In genomic region chr11:16881932-16882331, GRCm38 (mm10) we compare ENCODE assay signal across 24 mouse cellular contexts.
DNase-seq lines count a peak whose midpoint lies in the region; ATAC-seq lines count a peak whose summit lies in the region.
"Had no signal": no experiment of that assay in that cellular context is flagged by ENCODE, and none has a peak within 500 bp of the region (broad histone marks: within the 10 kb centered on the region; RNA-seq: fewer than 3 reads in every experiment).

No protein-coding gene starts in this region.

- intact Hi-C loops in left cerebral cortex, postnatal 14 days (cut with DNase I) = no loop called here

- H3K4me2 ChIP-seq in forebrain, embryonic 14.5 days (ENCODE audit: low read length) = no peak overlapping the region
- H3K4me2 ChIP-seq in forebrain, embryonic 15.5 days (replicated peaks) = no peak overlapping the region
- H3K4me2 ChIP-seq in forebrain, embryonic 16.5 days (ENCODE audit: low read length) = no peak overlapping the region
- no peak overlapping the region for H3K4me2 ChIP-seq in kidney, embryonic 14.5 days (replicated peaks; ENCODE audit: low read depth, low read length)
- H3K4me2 ChIP-seq: heart, embryonic 12.5 days; liver, embryonic 15.5 days; lung, embryonic 15.5 days; midbrain, embryonic 13.5 days had no signal

- H3K9me3 ChIP-seq in forebrain, embryonic 14.5 days (replicated peaks; ENCODE audit: control insufficient read depth, low read length) = no peaks in the 10 kb centered on the region
- no peaks in the 10 kb centered on the region for H3K9me3 ChIP-seq in forebrain, embryonic 15.5 days
- H3K9me3 ChIP-seq in forebrain, embryonic 16.5 days (ENCODE audit: control insufficient read depth, low read length) = no peaks in the 10 kb centered on the region
- H3K9me3 ChIP-seq in kidney, embryonic 14.5 days (ENCODE audit: control insufficient read depth, low read length) = no peaks in the 10 kb centered on the region
- H3K9me3 ChIP-seq: heart, embryonic 12.5 days; hindbrain, embryonic 10.5 days; liver, embryonic 15.5 days; lung, embryonic 15.5 days; megakaryocyte, embryonic 14.5 days; midbrain, embryonic 13.5 days had no signal

- 53% methylated on average over 4 of the region's 4 CpGs for WGBS in forebrain, embryonic 14.5 days
- WGBS in forebrain, embryonic 15.5 days = 52% methylated on average over 4 of the region's 4 CpGs
- 49% methylated on average over 4 of the region's 4 CpGs for WGBS in forebrain, embryonic 16.5 days
- 47% methylated on average over 4 of the region's 4 CpGs for WGBS in kidney, embryonic 14.5 days

- H3K9ac ChIP-seq in forebrain, embryonic 14.5 days (ENCODE audit: low read length) = no peak overlapping the region
- H3K9ac ChIP-seq in forebrain, embryonic 15.5 days (replicated peaks) = no peak overlapping the region
- no peak overlapping the region for H3K9ac ChIP-seq in forebrain, embryonic 16.5 days (replicated peaks; ENCODE audit: low read depth, low read length)
- H3K9ac ChIP-seq in kidney, embryonic 14.5 days (ENCODE audit: low read depth, low read length) = no peak overlapping the region
- H3K9ac ChIP-seq: heart, embryonic 12.5 days; liver, embryonic 15.5 days; lung, embryonic 15.5 days; midbrain, embryonic 13.5 days had no signal

- no peak overlapping the region for H3K27ac ChIP-seq in forebrain, embryonic 14.5 days (ENCODE audit: low read depth, low read length)
- no peak overlapping the region for H3K27ac ChIP-seq in forebrain, embryonic 15.5 days (replicated peaks)
- no peak overlapping the region for H3K27ac ChIP-seq in forebrain, embryonic 16.5 days (ENCODE audit: low read length)
- peak overlapping the region; percentile 7; the same call in 1 of the 2 replicates for H3K27ac ChIP-seq in kidney, embryonic 14.5 days (ENCODE audit: low read depth, low read length)
- H3K27ac ChIP-seq: gastrocnemius, adult 2 months; hindbrain, embryonic 10.5 days; liver, embryonic 15.5 days; lung, embryonic 15.5 days; midbrain, embryonic 13.5 days; stomach, postnatal 0 days had no signal

- peak; percentile 22 for DNase-seq in forebrain, embryonic 14.5 days (ENCODE audit: low spot score)
- peak; percentile 47 to 72 for DNase-seq in kidney, postnatal 25 days
- no peak for DNase-seq in adrenal gland, postnatal 14 days
- no peak for DNase-seq in left cerebral cortex, postnatal 14 days (ENCODE audit: low spot score in 2 of 2)
- DNase-seq: adrenal gland, postnatal 36 days; cerebellum, adult 11-12 months; cerebellum, postnatal 10 days; gastrocnemius, adult 2 months; heart, postnatal 10 days; liver; lung, postnatal 36 days; right cerebral cortex, postnatal 14 days had no signal

- ATAC-seq in forebrain, embryonic 14.5 days = 0 out of 2 replicates have a peak, but pooled peaks have one; percentile 29
- no peak for ATAC-seq in forebrain, embryonic 15.5 days (replicated peaks)
- peak; percentile 47; the same call in 1 of the 2 replicates for ATAC-seq in forebrain, embryonic 16.5 days
- ATAC-seq in kidney, embryonic 14.5 days (ENCODE audit: low FRiP score, low TSS enrichment) = peak; percentile 73; the same call in 1 of the 2 replicates
- ATAC-seq: CD4-positive, CD25-positive, alpha-beta regulatory T cell, adult 4 months; intestine, postnatal 0 days; midbrain, embryonic 13.5 days had no signal

- H3K27me3 ChIP-seq in forebrain, embryonic 14.5 days (replicated peaks; ENCODE audit: control insufficient read depth, insufficient read depth, low read length) = no peaks in the 10 kb centered on the region
- H3K27me3 ChIP-seq in forebrain, embryonic 15.5 days = no peaks in the 10 kb centered on the region
- no peaks in the 10 kb centered on the region for H3K27me3 ChIP-seq in forebrain, embryonic 16.5 days (replicated peaks; ENCODE audit: control insufficient read depth, insufficient read depth, low read length)
- H3K27me3 ChIP-seq in kidney, embryonic 14.5 days (ENCODE audit: control insufficient read depth, insufficient read depth, low read length) = no peaks in the 10 kb centered on the region
- H3K27me3 ChIP-seq: liver, embryonic 15.5 days; lung, embryonic 15.5 days; midbrain, embryonic 13.5 days had no signal

- H3K4me1 ChIP-seq in forebrain, embryonic 14.5 days (ENCODE audit: control insufficient read depth, insufficient read depth, low read length) = no peaks in the 10 kb centered on the region
- H3K4me1 ChIP-seq in forebrain, embryonic 15.5 days = no peaks in the 10 kb centered on the region
- H3K4me1 ChIP-seq in forebrain, embryonic 16.5 days (replicated peaks; ENCODE audit: control insufficient read depth, insufficient read depth, low read length) = no peaks in the 10 kb centered on the region
- H3K4me1 ChIP-seq in kidney, embryonic 14.5 days (ENCODE audit: control insufficient read depth, insufficient read depth, low read length) = no peaks in the 10 kb centered on the region
- H3K4me1 ChIP-seq: heart, embryonic 12.5 days; hindbrain, embryonic 10.5 days; liver, embryonic 15.5 days; lung, embryonic 15.5 days; megakaryocyte, embryonic 14.5 days; midbrain, embryonic 13.5 days had no signal

- H3K4me3 ChIP-seq in forebrain, embryonic 14.5 days (ENCODE audit: low read depth, low read length) = no peak overlapping the region
- H3K4me3 ChIP-seq in forebrain, embryonic 15.5 days = no peak overlapping the region
- no peak overlapping the region for H3K4me3 ChIP-seq in forebrain, embryonic 16.5 days (replicated peaks; ENCODE audit: low read length)
- H3K4me3 ChIP-seq in kidney, embryonic 14.5 days (ENCODE audit: low read length) = no peak overlapping the region
- H3K4me3 ChIP-seq: gastrocnemius, adult 2 months; heart, embryonic 12.5 days; hindbrain, embryonic 10.5 days; liver, embryonic 15.5 days; lung, embryonic 15.5 days; megakaryocyte, embryonic 14.5 days; midbrain, embryonic 13.5 days had no signal

- no peaks in the 10 kb centered on the region for H3K36me3 ChIP-seq in forebrain, embryonic 14.5 days (ENCODE audit: control insufficient read depth, insufficient read depth, low read length)
- H3K36me3 ChIP-seq in forebrain, embryonic 15.5 days = no peaks in the 10 kb centered on the region
- no peaks in the 10 kb centered on the region for H3K36me3 ChIP-seq in forebrain, embryonic 16.5 days (ENCODE audit: control insufficient read depth, insufficient read depth)
- H3K36me3 ChIP-seq in kidney, embryonic 14.5 days (ENCODE audit: control insufficient read depth, insufficient read depth, low read length) = no peaks in the 10 kb centered on the region; the same call in 1 of the 2 replicates
- H3K36me3 ChIP-seq: heart, embryonic 12.5 days; hindbrain, embryonic 10.5 days; liver, embryonic 15.5 days; lung, embryonic 15.5 days; midbrain, embryonic 13.5 days had no signal

Comparison
In these comparisons a context has a peak if more than half of its experiments do, and no peak if none do; other contexts are left out.
1. DNase-seq: peak in forebrain, embryonic 14.5 days (single experiment) and kidney, postnatal 25 days (2 of 2); none in adrenal gland, postnatal 14 days (single experiment) and left cerebral cortex, postnatal 14 days (0 of 2).